Mouse (Mus musculus): ENCODE results near the gene Polr2f. TPM values are rescaled to one million over a fixed set of nuclear protein-coding genes. Genes with fewer than 3 reads are reported as not detected.

Polr2f gene
- polyA plus RNA-seq, 1 experiment from 2014 or later: 293 TPM

Other genes with a start within 250 kb of the Polr2f start
- not detected in 2 replicates for gene Gm49510, start 241.3 kb upstream of the Polr2f start, polyA plus RNA-seq (2015; fragmentation: Nextera tagmentation; extraction: Ambion mirVana)
- 3.6 and 5.9 TPM in 2 replicates for gene Sh3bp1, start 241.2 kb upstream of the Polr2f start, polyA plus RNA-seq (2015; fragmentation: Nextera tagmentation; extraction: Ambion mirVana)
- 99.5 and 101 TPM in 2 replicates for gene Pdxp, start 227.1 kb upstream of the Polr2f start, polyA plus RNA-seq (2015; fragmentation: Nextera tagmentation; extraction: Ambion mirVana)
- 61.7 and 66.5 TPM in 2 replicates for gene Lgals1, start 214.3 kb upstream of the Polr2f start, polyA plus RNA-seq (2015; fragmentation: Nextera tagmentation; extraction: Ambion mirVana)
- gene Nol12, start 206.1 kb upstream of the Polr2f start, polyA plus RNA-seq (2015; fragmentation: Nextera tagmentation; extraction: Ambion mirVana): 57.4 and 59.3 TPM in 2 replicates
- 43.3 and 49.9 TPM in 2 replicates for gene Triobp, start 193.3 kb upstream of the Polr2f start, polyA plus RNA-seq (2015; fragmentation: Nextera tagmentation; extraction: Ambion mirVana)
- 470 and 489 TPM in 2 replicates for gene H1f0, start 112.6 kb upstream of the Polr2f start, polyA plus RNA-seq (2015; fragmentation: Nextera tagmentation; extraction: Ambion mirVana)
- gene Galr3, start 99.1 kb upstream of the Polr2f start, polyA plus RNA-seq (2015; fragmentation: Nextera tagmentation; extraction: Ambion mirVana): not detected in 2 replicates
- 61.6 and 65.5 TPM in 2 replicates for gene Ankrd54, start 78.1 kb upstream of the Polr2f start, polyA plus RNA-seq (2015; fragmentation: Nextera tagmentation; extraction: Ambion mirVana)
- gene Eif3l, start 65.8 kb upstream of the Polr2f start, polyA plus RNA-seq (2015; fragmentation: Nextera tagmentation; extraction: Ambion mirVana): 192 and 195 TPM in 2 replicates
- gene Micall1, start 32.1 kb upstream of the Polr2f start, polyA plus RNA-seq (2015; fragmentation: Nextera tagmentation; extraction: Ambion mirVana): 8.0 and 9.7 TPM in 2 replicates
- gene 1700088E04Rik, start 244 bp downstream of the Polr2f start, polyA plus RNA-seq (2015; fragmentation: Nextera tagmentation; extraction: Ambion mirVana): 11.9 and 16.8 TPM in 2 replicates
- gene Sox10, start 24.2 kb downstream of the Polr2f start, polyA plus RNA-seq (2015; fragmentation: Nextera tagmentation; extraction: Ambion mirVana): 1.7 and 1.9 TPM in 2 replicates
- 78.5 and 85.1 TPM in 2 replicates for gene Pick1, start 88.2 kb downstream of the Polr2f start, polyA plus RNA-seq (2015; fragmentation: Nextera tagmentation; extraction: Ambion mirVana)
- 0.97 and 1.1 TPM in 2 replicates for gene Gm49486, start 88.4 kb downstream of the Polr2f start, polyA plus RNA-seq (2015; fragmentation: Nextera tagmentation; extraction: Ambion mirVana)
- gene Slc16a8, start 113.8 kb downstream of the Polr2f start, polyA plus RNA-seq (2015; fragmentation: Nextera tagmentation; extraction: Ambion mirVana): 0.36 and 0.81 TPM in 2 replicates
- gene Baiap2l2, start 144.5 kb downstream of the Polr2f start, polyA plus RNA-seq (2015; fragmentation: Nextera tagmentation; extraction: Ambion mirVana): 1.9 and 3.6 TPM in 2 replicates
- gene Pla2g6, start 187.4 kb downstream of the Polr2f start, polyA plus RNA-seq (2015; fragmentation: Nextera tagmentation; extraction: Ambion mirVana): 25.8 and 29.5 TPM in 2 replicates
- gene Maff, start 205.6 kb downstream of the Polr2f start, polyA plus RNA-seq (2015; fragmentation: Nextera tagmentation; extraction: Ambion mirVana): 0.79 and 0.97 TPM in 2 replicates